Mouse (Mus musculus) megakaryocyte progenitor cell, adult 5-6 weeks (primary cell): Measurements from ENCODE around the gene Pdzph1. TPM values are rescaled to one million over a fixed set of nuclear protein-coding genes. Genes with fewer than 3 reads are reported as not detected.

Source experiments
- ATAC-seq: replicated peaks from 2 replicates; pipeline ENCODE4 v1.8.0; 2016; ENCODE audit warnings: mild to moderate bottlenecking, moderate TSS enrichment, inconsistent platforms; ENCODE audit not compliant: poor library complexity
- total RNA-seq, 2 experiments: library from RNA; stranded (forward) in 1 of 2; stranded (reverse) in 1 of 2; fragments of 157-497, 149-512 nt in 1 of 2; fragments of 200-1000 nt in 1 of 2; gene quantifications; 2 replicates each; pipeline versions ENCODE4 v1.2.3 to v1.2.4; 2015 to 2017

The Pdzph1 gene
- total RNA-seq, 2 experiments from 2014 or later: 0.30 TPM; not detected in 1

GRCm38 (mm10) chr17:58923316-58923866 lies 67.8 kb downstream of the Pdzph1 start:
- no peak for ATAC-seq

GRCm38 (mm10) chr17:58922821-58923220 lies 68.4 kb downstream of the Pdzph1 start:
- peak; percentile 66 for ATAC-seq

GRCm38 (mm10) chr17:58919927-58920326 lies 71.2 kb downstream of the Pdzph1 start:
- ATAC-seq: no peak

- peak; percentile 72 for ATAC-seq
Observed at GRCm38 (mm10) chr17:58919061-58919460, 72.1 kb downstream of the Pdzph1 start.

- ATAC-seq: no peak
Observed at GRCm38 (mm10) chr17:58918539-58918938, 72.6 kb downstream of the Pdzph1 start.

- no peak for ATAC-seq
Observed at GRCm38 (mm10) chr17:58911564-58911963, 79.6 kb downstream of the Pdzph1 start.

- ATAC-seq: peak; percentile 90
Observed at GRCm38 (mm10) chr17:58909061-58909661, 82.0 kb downstream of the Pdzph1 start.

- ATAC-seq: no peak
Observed at GRCm38 (mm10) chr17:58906001-58906400, 85.2 kb downstream of the Pdzph1 start.

GRCm38 (mm10) chr17:58891488-58892210 lies 99.5 kb downstream of the Pdzph1 start:
- no peak for ATAC-seq

GRCm38 (mm10) chr17:58889905-58890645 lies 101.1 kb downstream of the Pdzph1 start:
- no peak for ATAC-seq

GRCm38 (mm10) chr17:58884393-58884792 lies 106.8 kb downstream of the Pdzph1 start:
- no peak for ATAC-seq

- ATAC-seq: peak; percentile 71
Observed at GRCm38 (mm10) chr17:58873356-58873755, 117.8 kb downstream of the Pdzph1 start.

GRCm38 (mm10) chr17:58870795-58871194 lies 120.4 kb downstream of the Pdzph1 start:
- ATAC-seq: peak; percentile 48; the same call in 1 of the 2 replicates

Other genes with a start within 250 kb of the Pdzph1 start
- gene Nudt12, start 22.0 kb upstream of the Pdzph1 start, total RNA-seq (2015): 6.3 and 8.5 TPM in 2 replicates
- 3.2 and 6.2 TPM in 2 replicates for gene Nudt12, start 22.0 kb upstream of the Pdzph1 start, total RNA-seq (2017)